Mouse (Mus musculus) liver, postnatal 0 days (tissue): ENCODE data around the gene Zgpat. TPM values are rescaled to one million over a fixed set of nuclear protein-coding genes. Genes with fewer than 3 reads are reported as not detected.

Experiments
- ATAC-seq: fragments of 200-750 bp; cut with Nextera tagmentation; 2 replicates; pipeline ENCODE4 v1.8.0; 2017; ENCODE audit warnings: mild to moderate bottlenecking, moderate library complexity
- DNase-seq: peaks from one replicate; pipeline ENCODE4 v3.0.0-alpha.2; 2016
- H3K27ac ChIP-seq: fragments of 300-500 bp; sonication (generic); 2 replicates; pipeline ENCODE4 v1.5.1; 2014; ENCODE audit warnings: antibody characterized with exemption, moderate library complexity, mild to moderate bottlenecking, low read depth
- H3K27me3 ChIP-seq: fragments of 300-500 bp; sonication (generic); 2 replicates; pipeline ENCODE4 v1.6.1; 2014; ENCODE audit warnings: low read length, control low read depth, mixed read lengths; ENCODE audit not compliant: insufficient read depth
- H3K36me3 ChIP-seq: fragments of 300-500 bp; sonication (generic); replicated peaks from 2 replicates; pipeline ENCODE4 v1.6.1; 2014; ENCODE audit warnings: mild to moderate bottlenecking, control low read depth, low read length, moderate library complexity, mixed read lengths; ENCODE audit not compliant: insufficient read depth
- H3K4me1 ChIP-seq: fragments of 300-500 bp; sonication (generic); 2 replicates; pipeline ENCODE4 v1.6.1; 2014; ENCODE audit warnings: antibody characterized with exemption, mild to moderate bottlenecking, control low read depth; ENCODE audit not compliant: insufficient read depth
- H3K4me2 ChIP-seq: fragments of 300-500 bp; sonication (generic); 2 replicates; pipeline ENCODE4 v1.6.1; 2014; ENCODE audit warnings: low read depth, mild to moderate bottlenecking, low read length, moderate library complexity, mixed read lengths
- H3K4me3 ChIP-seq: fragments of 300-500 bp; sonication (generic); 2 replicates; pipeline ENCODE4 v1.5.1; 2014; ENCODE audit warnings: low read depth, low read length
- H3K9ac ChIP-seq: fragments of 300-500 bp; sonication (generic); replicated peaks from 2 replicates; pipeline ENCODE4 v1.6.1; 2014; ENCODE audit warnings: mild to moderate bottlenecking, moderate library complexity
- H3K9me3 ChIP-seq: fragments of 300-500 bp; sonication (generic); 2 replicates; pipeline ENCODE4 v1.6.1; 2016; ENCODE audit warnings: mild to moderate bottlenecking, control low read depth, low read length, mixed read lengths
- CTCF ChIP-seq: sonication (generic); IDR thresholded peaks from 2 replicates; pipeline ENCODE4 v1.5.1; 2016; ENCODE audit warnings: antibody characterized with exemption, low read depth
- EP300 ChIP-seq: IDR thresholded peaks from 2 replicates; pipeline ENCODE4 v1.6.1; 2016; ENCODE audit warnings: antibody characterized with exemption, low read depth, mild to moderate bottlenecking
- WGBS: fragments of 180-500 bp; shearing (Covaris S2); extraction: QIAGEN DNeasy Blood & Tissue Kit; methylation state at CpG from one replicate; pipeline ENCODE4 v1.1.7; 2014; ENCODE audit not compliant: insufficient replicate concordance; 5-methylcytosine and 5-hydroxymethylcytosine counted together
- polyA plus RNA-seq: library from polyadenylated mRNA; unstranded; fragments of >200 nt; fragmentation: Nextera tagmentation; extraction: Ambion mirVana; gene quantifications from 2 replicates; pipeline ENCODE4 v1.2.1, GENCODE M21; 2015

Zgpat gene
- polyA plus RNA-seq, 1 experiment from 2014 or later = 9.4 TPM

DNA sequence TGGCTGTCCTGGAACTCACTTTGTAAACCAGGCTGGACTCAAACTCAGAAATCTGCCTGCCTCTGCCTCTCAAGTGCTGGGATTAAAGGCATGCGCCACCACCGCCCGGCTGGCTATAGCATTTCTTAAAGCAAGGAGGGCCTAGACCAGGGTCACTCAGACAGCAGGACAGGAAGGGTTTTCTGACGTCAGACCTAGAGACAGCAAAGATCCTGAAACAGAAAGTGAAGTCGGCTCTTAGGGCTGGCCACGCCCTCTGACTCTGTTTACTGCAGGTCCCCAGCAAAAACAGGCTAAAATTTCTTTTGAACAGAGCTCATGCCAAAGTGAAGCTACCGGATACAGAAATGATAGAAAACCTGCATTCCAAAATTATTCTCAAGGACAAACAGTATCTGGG, 44.9 kb downstream of the Zgpat start:
- Histone ChIP-seq H3K27ac (no peak overlapping the region), H3K4me1 (no peaks in the 10 kb centered on the region), H3K4me3 (no peak overlapping the region), H3K36me3 (peaks cover 2% of the 10 kb centered on the region; the same call in 1 of the 2 replicates), H3K4me2 (no peak overlapping the region), H3K27me3 (no peaks in the 10 kb centered on the region), H3K9me3 (no peaks in the 10 kb centered on the region), H3K9ac (no peak overlapping the region)
- TF ChIP-seq CTCF = no peak
- no peak for TF ChIP-seq EP300
- DNase-seq = no peak
- 71% methylated on average over 7 of the region's 7 CpGs for WGBS
- no peak for ATAC-seq

DNA sequence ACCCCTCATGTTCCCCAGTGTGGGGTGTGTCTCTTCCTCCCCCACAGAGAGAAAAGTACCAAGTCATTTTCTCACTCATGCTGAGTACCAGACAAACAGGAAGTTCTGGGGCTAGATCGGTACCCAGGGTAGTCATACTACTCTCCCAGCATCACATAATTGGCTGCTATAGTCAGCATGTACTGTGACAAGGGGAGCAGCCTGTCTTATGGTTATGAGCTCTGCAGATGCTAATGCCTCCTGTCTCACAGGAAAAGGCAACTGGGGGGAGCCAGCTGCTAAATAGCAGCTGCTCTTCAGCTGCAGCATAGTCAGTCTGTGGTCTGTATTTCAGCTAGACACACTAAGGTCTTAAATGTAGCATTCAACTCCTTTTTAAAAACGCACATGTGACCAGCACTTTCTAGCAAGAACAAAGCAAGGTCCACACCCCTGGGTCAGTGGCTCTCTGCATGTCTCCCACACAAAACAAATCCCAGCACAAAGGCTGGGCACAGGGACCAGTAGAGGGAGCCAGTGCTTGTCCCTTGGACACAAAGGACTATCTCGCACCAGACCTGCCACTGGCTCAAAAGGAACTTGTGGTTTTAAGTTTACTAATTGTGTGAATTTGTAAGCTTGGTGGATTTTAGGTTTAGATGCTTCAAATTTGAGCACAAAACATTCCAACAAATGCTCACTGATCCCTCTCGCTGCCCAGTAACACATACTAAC, 46.2 kb downstream of the Zgpat start:
- Histone ChIP-seq H3K4me2 (no peak overlapping the region), H3K4me1 (no peaks in the 10 kb centered on the region), H3K9me3 (no peaks in the 10 kb centered on the region), H3K27me3 (no peaks in the 10 kb centered on the region), H3K36me3 (peaks cover 2% of the 10 kb centered on the region; the same call in 1 of the 2 replicates), H3K4me3 (no peak overlapping the region), H3K27ac (no peak overlapping the region), H3K9ac (no peak overlapping the region)
- WGBS = 37% methylated on average over 4 of the region's 4 CpGs
- TF ChIP-seq CTCF (peak; percentile 89), EP300 (no peak)
- ATAC-seq (peak; percentile 71), DNase-seq (peak; percentile 73)

DNA sequence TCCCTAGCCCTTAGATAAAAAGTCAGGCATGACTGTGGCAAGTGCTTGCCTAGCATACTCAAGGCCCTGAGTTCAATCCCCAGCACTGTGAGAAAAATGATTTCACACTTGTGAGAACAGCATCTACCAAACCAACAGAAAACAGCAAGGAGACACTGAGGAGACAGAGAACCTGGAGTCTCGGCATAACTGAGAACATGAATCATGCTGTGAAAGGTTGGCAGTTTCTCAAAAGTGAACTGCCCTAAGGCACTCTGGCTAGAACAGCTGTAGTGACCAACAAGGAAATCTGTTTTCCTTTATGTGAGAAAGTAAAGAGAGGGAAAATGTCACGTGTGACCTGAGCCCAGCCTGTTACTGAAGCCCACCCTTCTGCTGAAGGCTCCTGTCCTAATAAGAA, 48.4 kb downstream of the Zgpat start:
- ATAC-seq (no peak), DNase-seq (no peak)
- Histone ChIP-seq H3K36me3 (peaks cover 2% of the 10 kb centered on the region; the same call in 1 of the 2 replicates), H3K27me3 (no peaks in the 10 kb centered on the region), H3K4me3 (no peak overlapping the region), H3K4me1 (no peaks in the 10 kb centered on the region), H3K9ac (no peak overlapping the region), H3K4me2 (no peak overlapping the region), H3K27ac (no peak overlapping the region), H3K9me3 (no peaks in the 10 kb centered on the region)
- no peak for TF ChIP-seq CTCF
- TF ChIP-seq EP300 = no peak
- 64% methylated on average over 2 of the region's 2 CpGs for WGBS

DNA sequence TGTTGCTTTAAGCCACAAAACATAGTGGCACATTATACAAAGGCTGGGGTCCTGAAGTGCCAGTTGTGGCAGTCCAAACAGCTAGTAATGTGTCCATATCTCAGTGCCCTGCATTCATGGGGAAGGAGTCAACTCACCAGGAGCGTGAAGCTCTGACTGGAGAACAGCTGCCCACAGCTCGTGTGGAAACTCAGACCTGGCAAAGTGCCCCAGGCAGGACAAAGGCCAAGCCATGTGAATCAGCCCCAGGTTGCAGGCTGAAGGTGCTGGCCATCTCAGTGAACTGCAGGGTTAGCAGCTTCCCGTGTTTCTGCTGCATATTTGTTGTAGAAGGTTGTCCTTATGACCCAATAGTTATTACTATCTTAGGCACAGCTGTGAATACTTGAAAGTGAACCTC, 51.2 kb downstream of the Zgpat start:
- H3K9ac ChIP-seq = no peak overlapping the region
- no peaks in the 10 kb centered on the region for H3K9me3 ChIP-seq
- no peak overlapping the region for H3K4me2 ChIP-seq
- H3K36me3 ChIP-seq = 0 out of 2 replicates have a peak, but pooled peaks cover 2% of the 10 kb centered on the region
- no peaks in the 10 kb centered on the region for H3K27me3 ChIP-seq
- TF ChIP-seq EP300 (no peak), CTCF (no peak)
- H3K4me1 ChIP-seq = peaks cover 22% of the 10 kb centered on the region
- no peak overlapping the region for H3K27ac ChIP-seq
- no peak for ATAC-seq
- no peak overlapping the region for H3K4me3 ChIP-seq
- DNase-seq = peak; percentile 70
- 37% methylated on average over 3 of the region's 3 CpGs for WGBS

DNA sequence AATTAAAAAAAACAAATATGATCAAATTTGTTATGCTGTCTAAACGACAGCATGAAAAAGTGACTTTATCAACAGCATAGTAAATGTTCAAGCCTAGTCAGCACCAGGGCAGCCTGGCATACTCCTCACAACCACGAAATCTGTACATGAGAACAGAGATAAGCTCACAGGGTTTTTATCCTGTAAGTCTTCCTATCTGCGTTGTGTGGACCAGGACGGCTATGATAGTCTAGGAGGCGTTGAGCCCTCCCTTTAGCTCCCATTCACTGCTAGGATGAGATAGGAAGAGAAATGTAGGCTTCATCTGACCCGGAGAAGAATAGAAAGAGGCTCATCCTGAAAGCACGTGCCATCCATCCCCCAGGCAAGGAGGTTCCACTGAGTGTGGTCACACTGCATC, 54.6 kb downstream of the Zgpat start:
- DNase-seq (no peak), ATAC-seq (peak; percentile 67)
- Histone ChIP-seq H3K9ac (no peak overlapping the region), H3K36me3 (peaks cover 13% of the 10 kb centered on the region; the same call in 1 of the 2 replicates), H3K27me3 (no peaks in the 10 kb centered on the region), H3K4me3 (no peak overlapping the region), H3K9me3 (no peaks in the 10 kb centered on the region), H3K4me1 (peaks cover 30% of the 10 kb centered on the region), H3K27ac (no peak overlapping the region), H3K4me2 (peak overlapping the region; percentile 41; the same call in 1 of the 2 replicates)
- TF ChIP-seq CTCF = no peak
- TF ChIP-seq EP300 = peak; percentile 94
- 50% methylated on average over 7 of the region's 7 CpGs for WGBS

DNA sequence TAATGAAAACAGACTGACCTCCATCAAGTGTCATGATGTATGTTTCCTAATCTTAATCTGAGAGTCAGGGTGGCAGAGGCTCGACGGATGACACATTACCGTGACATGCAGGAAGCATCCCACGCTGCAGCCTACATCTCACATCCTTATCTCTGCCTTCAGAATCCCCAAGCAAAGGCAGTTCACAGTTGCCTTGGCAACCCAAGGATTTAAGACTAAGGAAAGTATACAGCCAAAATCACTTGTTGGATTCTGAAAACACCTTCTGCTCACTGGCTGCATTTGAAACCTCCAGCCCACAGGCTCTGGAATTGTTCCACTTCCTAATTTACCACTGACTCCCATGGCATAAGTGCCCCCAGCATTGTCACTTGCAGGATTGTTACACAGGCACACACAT, 55.7 kb downstream of the Zgpat start:
- no peaks in the 10 kb centered on the region for H3K27me3 ChIP-seq
- H3K27ac ChIP-seq = no peak overlapping the region
- peak; percentile 37; the same call in 1 of the 2 replicates for ATAC-seq
- no peak overlapping the region for H3K4me3 ChIP-seq
- WGBS = 53% methylated on average over 4 of the region's 4 CpGs
- H3K9ac ChIP-seq = no peak overlapping the region
- no peak for TF ChIP-seq EP300
- no peak for TF ChIP-seq CTCF
- 0 out of 2 replicates have a peak overlapping the region, but pooled peaks have one; percentile 18 for H3K4me2 ChIP-seq
- peaks cover 13% of the 10 kb centered on the region; the same call in 1 of the 2 replicates for H3K36me3 ChIP-seq
- H3K9me3 ChIP-seq = no peaks in the 10 kb centered on the region
- peaks cover 30% of the 10 kb centered on the region for H3K4me1 ChIP-seq
- DNase-seq = no peak
